Mouse (Mus musculus) forebrain, embryonic 13.5 days (tissue): Measurements from ENCODE around the gene Frmd8. TPM values are rescaled to one million over a fixed set of nuclear protein-coding genes. Genes with fewer than 3 reads are reported as not detected.
A peak's percentile ranks its signal among the peaks of the same experiment; 100 is the strongest.

ENCODE experiments used
- ATAC-seq: fragments of 200-750 bp; cut with Nextera tagmentation; 2 replicates; pipeline ENCODE4 v1.8.0; 2017
- H3K27ac ChIP-seq: fragments of 300-500 bp; sonication (generic); 2 replicates; pipeline ENCODE4 v1.5.1; 2015; ENCODE audit warnings: inconsistent platforms, mild to moderate bottlenecking, moderate library complexity
- H3K27me3 ChIP-seq: fragments of 300-500 bp; sonication (generic); 2 replicates; pipeline ENCODE4 v1.6.1; 2015; ENCODE audit warnings: mild to moderate bottlenecking, inconsistent platforms
- H3K36me3 ChIP-seq: fragments of 300-500 bp; sonication (generic); 2 replicates; pipeline ENCODE4 v1.6.1; 2015; ENCODE audit warnings: mild to moderate bottlenecking, inconsistent platforms; ENCODE audit not compliant: poor library complexity, severe bottlenecking
- H3K4me1 ChIP-seq: fragments of 300-500 bp; sonication (generic); 2 replicates; pipeline ENCODE4 v1.6.1; 2015; ENCODE audit warnings: inconsistent platforms
- H3K4me2 ChIP-seq: fragments of 300-500 bp; sonication (generic); 2 replicates; pipeline ENCODE4 v1.6.1; 2015; ENCODE audit warnings: inconsistent platforms, mild to moderate bottlenecking, moderate library complexity
- H3K4me3 ChIP-seq: fragments of 300-500 bp; sonication (generic); 2 replicates; pipeline ENCODE4 v1.5.1; 2015; ENCODE audit warnings: mild to moderate bottlenecking, inconsistent platforms
- H3K9ac ChIP-seq: fragments of 300-500 bp; sonication (generic); 2 replicates; pipeline ENCODE4 v1.6.1; 2015; ENCODE audit warnings: mild to moderate bottlenecking, inconsistent platforms
- H3K9me3 ChIP-seq: fragments of 300-500 bp; sonication (generic); replicated peaks from 2 replicates; pipeline ENCODE4 v1.6.1; 2016; ENCODE audit warnings: inconsistent platforms
- WGBS: fragments of 180-500 bp; shearing (Covaris S2); methylation state at CpG from one replicate; pipeline ENCODE4 v1.1.7; 2015; 5-methylcytosine and 5-hydroxymethylcytosine counted together
- polyA plus RNA-seq: library from polyadenylated mRNA; unstranded; fragments of >200 nt; fragmentation: Nextera tagmentation; extraction: Ambion mirVana; gene quantifications from 2 replicates; pipeline ENCODE4 v1.2.1, GENCODE M21; 2015

Gene Frmd8
- polyA plus RNA-seq, 1 experiment from 2014 or later, result 21.7 TPM

GRCm38 (mm10) chr19:5864710-5865398 lies 10.2 kb downstream of the Frmd8 start:
- peaks cover 89% of the 10 kb centered on the region for H3K36me3 ChIP-seq

GRCm38 (mm10) chr19:5863776-5864175 lies 11.3 kb downstream of the Frmd8 start:
- H3K4me3 ChIP-seq, result no peak overlapping the region
- H3K27me3 ChIP-seq, result no peaks in the 10 kb centered on the region
- WGBS, result 92% methylated on average over 5 of the region's 5 CpGs
- no peak overlapping the region for H3K9ac ChIP-seq
- H3K36me3 ChIP-seq, result peaks cover 89% of the 10 kb centered on the region
- H3K27ac ChIP-seq, result no peak overlapping the region
- no peaks in the 10 kb centered on the region for H3K4me1 ChIP-seq
- no peaks in the 10 kb centered on the region for H3K9me3 ChIP-seq
- no peak for ATAC-seq
- no peak overlapping the region for H3K4me2 ChIP-seq

More at GRCm38 (mm10) chr19:5864710-5865398, 10.2 kb downstream of the Frmd8 start:
- WGBS, result 93% methylated on average over 20 of the region's 20 CpGs
- no peak overlapping the region for H3K4me2 ChIP-seq
- no peaks in the 10 kb centered on the region for H3K4me1 ChIP-seq
- H3K27me3 ChIP-seq, result no peaks in the 10 kb centered on the region
- no peak overlapping the region for H3K9ac ChIP-seq
- no peaks in the 10 kb centered on the region for H3K9me3 ChIP-seq
- ATAC-seq, result no peak
- H3K4me3 ChIP-seq, result no peak overlapping the region
- H3K27ac ChIP-seq, result no peak overlapping the region

- WGBS, result 97% methylated on average over 14 of the region's 14 CpGs
- no peak for ATAC-seq
- Histone ChIP-seq H3K4me3 (no peak overlapping the region), H3K9ac (no peak overlapping the region), H3K27ac (no peak overlapping the region), H3K9me3 (no peaks in the 10 kb centered on the region), H3K27me3 (no peaks in the 10 kb centered on the region), H3K4me1 (no peaks in the 10 kb centered on the region), H3K4me2 (no peak overlapping the region), H3K36me3 (peaks cover 87% of the 10 kb centered on the region)
Measured at GRCm38 (mm10) chr19:5862335-5863085, 12.6 kb downstream of the Frmd8 start.

GRCm38 (mm10) chr19:5856604-5857003 lies 18.5 kb downstream of the Frmd8 start:
- ATAC-seq, result no peak
- Histone ChIP-seq H3K9me3 (no peaks in the 10 kb centered on the region), H3K9ac (no peak overlapping the region), H3K4me1 (peaks cover 7% of the 10 kb centered on the region), H3K4me3 (no peak overlapping the region), H3K27me3 (no peaks in the 10 kb centered on the region), H3K36me3 (peaks cover 80% of the 10 kb centered on the region), H3K4me2 (no peak overlapping the region), H3K27ac (no peak overlapping the region)
- 88% methylated on average over 9 of the region's 9 CpGs for WGBS

DNA sequence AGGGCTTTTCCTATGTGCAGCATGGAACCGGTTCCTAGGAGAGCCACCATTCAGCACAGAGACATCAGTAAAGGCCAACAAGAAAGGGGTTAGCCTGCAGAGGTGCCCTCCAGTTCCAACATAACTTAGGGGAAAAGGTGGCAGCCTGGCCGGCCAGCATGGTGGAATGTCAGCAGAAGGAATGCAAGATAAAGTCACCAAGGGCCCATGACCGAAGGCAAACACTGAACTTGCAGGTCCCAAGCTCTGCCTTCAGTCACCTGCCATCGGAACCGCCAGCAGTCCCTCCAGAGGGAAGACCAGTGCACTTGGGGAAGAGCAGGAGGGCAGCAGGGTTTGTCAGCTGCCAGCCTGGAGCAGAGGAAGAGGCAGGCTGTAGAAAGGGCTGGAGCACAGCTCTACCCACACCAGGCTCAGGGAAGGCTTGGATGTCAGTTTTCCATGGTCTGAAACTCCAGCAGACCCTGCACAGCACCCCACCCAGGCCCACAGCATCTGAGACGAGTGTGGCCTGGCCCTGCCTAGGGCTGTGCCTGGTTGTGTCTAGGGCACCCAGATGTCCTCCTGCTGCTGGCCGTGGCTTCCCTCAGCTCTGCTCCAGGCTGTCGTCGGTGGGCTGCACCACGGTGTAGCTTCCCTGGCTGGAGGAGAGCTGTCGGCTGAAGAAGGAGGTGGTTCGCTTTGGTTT lies 22.9 kb downstream of the Frmd8 start:
- 86% methylated on average over 12 of the region's 12 CpGs for WGBS
- no peak overlapping the region for H3K4me3 ChIP-seq
- no peaks in the 10 kb centered on the region for H3K27me3 ChIP-seq
- H3K36me3 ChIP-seq, result peaks cover 39% of the 10 kb centered on the region
- H3K27ac ChIP-seq, result peak overlapping the region; percentile 57
- H3K4me1 ChIP-seq, result peaks cover 44% of the 10 kb centered on the region
- H3K9ac ChIP-seq, result peak overlapping the region; percentile 41
- no peaks in the 10 kb centered on the region for H3K9me3 ChIP-seq
- H3K4me2 ChIP-seq, result peak overlapping the region; percentile 30; the same call in 1 of the 2 replicates
- ATAC-seq, result no peak

GRCm38 (mm10) chr19:5851481-5851971 lies 23.5 kb downstream of the Frmd8 start:
- Histone ChIP-seq H3K9ac (peak overlapping the region; percentile 41), H3K4me2 (peak overlapping the region; percentile 30; the same call in 1 of the 2 replicates), H3K4me3 (no peak overlapping the region), H3K27me3 (no peaks in the 10 kb centered on the region), H3K36me3 (peaks cover 33% of the 10 kb centered on the region), H3K4me1 (peaks cover 50% of the 10 kb centered on the region), H3K9me3 (no peaks in the 10 kb centered on the region), H3K27ac (peak overlapping the region; percentile 57)
- 52% methylated on average over 5 of the region's 5 CpGs for WGBS
- ATAC-seq, result no peak

- Histone ChIP-seq H3K27me3 (no peaks in the 10 kb centered on the region), H3K4me1 (peaks cover 55% of the 10 kb centered on the region), H3K36me3 (peaks cover 27% of the 10 kb centered on the region), H3K27ac (no peak overlapping the region), H3K9me3 (no peaks in the 10 kb centered on the region), H3K4me2 (no peak overlapping the region), H3K4me3 (no peak overlapping the region), H3K9ac (no peak overlapping the region)
- no peak for ATAC-seq
- 83% methylated on average over 3 of the region's 3 CpGs for WGBS
Measured at GRCm38 (mm10) chr19:5850860-5851259, 24.2 kb downstream of the Frmd8 start.

- Histone ChIP-seq H3K4me1 (peaks cover 61% of the 10 kb centered on the region), H3K27me3 (no peaks in the 10 kb centered on the region), H3K4me2 (peak overlapping the region; percentile 18; the same call in 1 of the 2 replicates), H3K9ac (no peak overlapping the region), H3K36me3 (peaks cover 20% of the 10 kb centered on the region), H3K9me3 (no peaks in the 10 kb centered on the region), H3K27ac (no peak overlapping the region; the same call in 1 of the 2 replicates), H3K4me3 (no peak overlapping the region)
- WGBS, result 31% methylated on average over 11 of the region's 11 CpGs
- peak; percentile 14; the same call in 1 of the 2 replicates for ATAC-seq
Measured at GRCm38 (mm10) chr19:5849843-5850527, 25.1 kb downstream of the Frmd8 start.

DNA sequence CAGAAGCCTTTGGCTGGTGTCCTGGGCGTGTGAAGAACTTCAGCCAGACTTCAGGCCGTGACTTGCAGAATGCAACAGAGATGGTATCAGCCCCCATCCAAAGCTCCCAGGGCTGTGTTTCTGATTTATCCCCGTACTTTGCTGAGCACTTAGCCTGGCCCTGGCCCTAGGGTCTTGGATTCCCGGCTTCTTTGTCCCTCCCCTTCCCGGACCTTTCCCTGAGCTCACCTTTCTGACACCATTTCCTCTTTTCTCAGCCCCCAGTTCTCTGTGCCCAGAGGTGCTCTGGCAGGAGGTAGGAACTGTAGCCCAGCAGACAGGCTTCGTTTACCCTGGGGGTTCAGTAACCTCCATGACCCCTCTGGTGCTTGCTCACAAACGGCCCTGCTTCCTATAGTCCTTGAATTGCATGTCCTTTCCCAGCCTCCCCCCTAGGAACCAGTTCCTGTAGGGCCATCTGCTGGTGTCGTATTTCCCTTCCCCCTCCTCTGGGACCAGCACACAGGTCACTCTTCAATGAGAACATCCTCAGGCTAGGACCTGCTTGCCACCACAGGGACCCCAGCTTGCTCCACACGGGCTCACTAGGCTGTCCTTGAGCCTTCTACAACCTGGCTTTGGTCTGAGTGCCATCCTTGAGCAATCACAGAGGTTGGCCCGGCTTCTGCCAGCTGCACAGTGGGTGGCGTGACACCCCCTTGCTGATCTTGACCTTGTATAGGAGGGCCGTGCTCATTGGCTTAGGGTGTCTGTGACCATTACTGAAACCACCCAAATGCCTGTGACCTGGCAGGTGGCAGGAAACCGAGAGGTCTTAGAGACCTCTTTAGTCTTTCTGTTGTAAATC lies 26.0 kb downstream of the Frmd8 start:
- H3K27ac ChIP-seq, result no peak overlapping the region; the same call in 1 of the 2 replicates
- H3K27me3 ChIP-seq, result no peaks in the 10 kb centered on the region
- peak overlapping the region; percentile 69; the same call in 1 of the 2 replicates for H3K9ac ChIP-seq
- H3K36me3 ChIP-seq, result peaks cover 19% of the 10 kb centered on the region
- 57% methylated on average over 13 of the region's 13 CpGs for WGBS
- peaks cover 70% of the 10 kb centered on the region for H3K4me1 ChIP-seq
- H3K9me3 ChIP-seq, result no peaks in the 10 kb centered on the region
- ATAC-seq, result no peak
- no peak overlapping the region for H3K4me3 ChIP-seq
- 0 out of 2 replicates have a peak overlapping the region, but pooled peaks have one; percentile 68 for H3K4me2 ChIP-seq

DNA sequence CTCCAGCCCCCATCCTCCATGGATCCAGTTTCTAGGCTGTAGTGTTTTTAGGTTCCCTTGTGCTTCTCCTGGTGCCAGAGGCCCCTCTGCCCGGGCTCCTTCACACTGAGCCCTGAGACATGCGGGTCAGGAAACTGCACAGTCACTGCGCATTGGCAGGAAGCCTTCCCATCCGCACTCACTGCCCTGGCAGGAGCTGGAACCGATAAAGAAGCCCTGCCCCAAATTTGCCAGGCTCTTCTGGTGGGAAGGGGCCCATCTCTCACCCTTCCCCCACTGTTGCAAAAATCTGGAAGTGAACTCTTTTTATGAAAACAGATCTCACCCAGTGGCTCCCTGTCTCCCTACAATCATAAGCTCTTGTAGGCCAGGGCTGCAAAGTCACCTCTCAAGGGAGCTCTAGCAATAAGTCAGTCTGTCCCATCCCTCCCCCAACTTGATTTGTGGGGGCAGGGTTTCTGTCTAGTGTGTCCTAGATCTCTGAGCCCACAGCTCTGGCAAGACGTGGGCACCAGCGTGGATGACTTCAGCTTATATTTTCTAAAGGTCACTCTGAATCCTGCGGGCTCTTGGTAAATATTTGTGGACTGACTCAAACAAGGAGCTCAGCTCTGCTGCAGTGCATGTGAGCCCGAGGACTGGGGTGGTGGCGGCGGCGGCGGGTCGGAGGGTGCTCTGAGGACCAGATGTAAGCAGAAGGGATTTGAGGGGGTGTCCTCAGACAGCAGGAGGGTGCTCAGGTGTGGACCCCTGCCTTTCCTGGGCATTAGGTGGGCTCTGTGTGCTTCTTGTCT lies 26.8 kb downstream of the Frmd8 start:
- no peaks in the 10 kb centered on the region for H3K9me3 ChIP-seq
- H3K27me3 ChIP-seq, result no peaks in the 10 kb centered on the region
- H3K4me3 ChIP-seq, result no peak overlapping the region
- H3K9ac ChIP-seq, result peak overlapping the region; percentile 69
- ATAC-seq, result no peak
- peaks cover 79% of the 10 kb centered on the region for H3K4me1 ChIP-seq
- peak overlapping the region; percentile 68 for H3K4me2 ChIP-seq
- WGBS, result 65% methylated on average over 14 of the region's 14 CpGs
- peak overlapping the region; percentile 99 for H3K27ac ChIP-seq
- H3K36me3 ChIP-seq, result peaks cover 18% of the 10 kb centered on the region
